Mouse (Mus musculus) olfactory bulb, adult 2 months (tissue): Measurements from ENCODE around the gene C1qc.

Source experiments
- CTCF ChIP-seq: fragments of 200-500 bp; IDR thresholded peaks from 2 replicates; pipeline ENCODE4 v1.5.1; 2012; ENCODE audit warnings: low read depth, mild to moderate bottlenecking, low read length, moderate library complexity; ENCODE audit not compliant: insufficient read depth
- POLR2A ChIP-seq: fragments of 200-500 bp; IDR thresholded peaks from 2 replicates; pipeline ENCODE4 v1.6.1; 2012; ENCODE audit warnings: mild to moderate bottlenecking, low read depth, low read length, moderate library complexity; ENCODE audit not compliant: insufficient read depth

GRCm38 (mm10) chr4:136848565-136848964 is 44.3 kb downstream of the C1qc start:
- no peak for TF ChIP-seq POLR2A
- TF ChIP-seq CTCF: no peak
